Mouse (Mus musculus): Measurements from ENCODE around the gene Tnfsf9. TPM values are rescaled to one million over a fixed set of nuclear protein-coding genes. Genes with fewer than 3 reads are reported as not detected.

The Tnfsf9 gene
- polyA plus RNA-seq, 2 experiments: 6.8 to 10.6 TPM

DNA sequence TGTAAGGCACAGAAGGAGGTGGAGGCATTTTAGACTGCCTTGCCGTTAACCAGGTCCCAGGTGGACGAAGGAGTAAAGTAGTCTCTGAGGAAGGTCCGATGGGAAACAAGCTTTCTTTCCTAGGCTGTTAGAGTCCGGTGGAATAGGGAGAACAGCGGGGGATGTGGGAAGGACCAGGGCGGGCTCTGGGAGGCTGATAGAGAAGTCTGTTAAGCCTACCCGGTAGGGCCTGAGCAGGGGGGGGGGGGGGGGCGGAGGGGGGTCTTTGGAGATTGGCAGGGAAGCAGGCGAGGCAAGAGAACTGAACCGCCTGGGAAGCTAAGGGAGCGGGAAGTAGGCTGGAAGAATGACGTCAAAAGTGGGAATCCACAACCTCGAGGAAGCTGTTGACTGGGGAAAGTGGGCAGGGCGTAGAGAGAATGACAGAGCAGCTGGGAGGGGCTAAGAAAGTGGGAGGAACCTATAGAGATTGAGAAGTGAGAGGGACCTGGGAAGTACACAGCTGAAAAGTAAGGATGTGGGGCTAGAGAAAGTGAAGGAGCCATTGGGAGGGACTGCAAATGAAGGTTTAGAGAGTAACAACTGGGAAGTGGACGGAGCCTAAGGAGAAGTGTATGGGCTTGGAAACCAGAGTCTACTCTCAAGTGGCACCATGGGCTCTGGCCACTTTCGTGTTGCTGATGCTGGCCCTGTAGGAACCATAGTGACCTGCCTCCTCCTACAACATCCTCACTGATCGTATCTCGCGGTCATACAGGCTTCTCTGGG lies 9.1 kb upstream of the Tnfsf9 start:
- no peak overlapping the region for H3K9ac ChIP-seq (ENCODE audit: low read depth, low read length, severe bottlenecking)
- peak overlapping the region; percentile 47 for H3K4me2 ChIP-seq (replicated peaks; ENCODE audit: low read depth, low read length, severe bottlenecking)
- ATAC-seq (ENCODE audit: low FRiP score, low read depth) (peak; percentile 89), DNase-seq (ENCODE audit: low spot score) (peak; percentile 69)
- 2% methylated on average over 16 of the region's 19 CpGs for WGBS
- no peaks in the 10 kb centered on the region for H3K9me3 ChIP-seq (ENCODE audit: control insufficient read depth, low read length)
- H3K4me3 ChIP-seq (replicated peaks; ENCODE audit: low read length): peak overlapping the region; percentile 21
- no peaks in the 10 kb centered on the region for H3K4me1 ChIP-seq (ENCODE audit: control insufficient read depth, insufficient read depth, low read length)
- no peaks in the 10 kb centered on the region for H3K36me3 ChIP-seq (ENCODE audit: control insufficient read depth, insufficient read depth, low read length)
- no peaks in the 10 kb centered on the region for H3K27me3 ChIP-seq (ENCODE audit: control insufficient read depth, insufficient read depth, low read length)
- no peak overlapping the region for H3K27ac ChIP-seq (replicated peaks; ENCODE audit: low read depth, low read length)
- no peak for TF ChIP-seq POLR2A (IDR thresholded peaks at IDR 0.05; ENCODE audit: borderline replicate concordance, extremely low read depth, insufficient read depth, insufficient read length)

DNA sequence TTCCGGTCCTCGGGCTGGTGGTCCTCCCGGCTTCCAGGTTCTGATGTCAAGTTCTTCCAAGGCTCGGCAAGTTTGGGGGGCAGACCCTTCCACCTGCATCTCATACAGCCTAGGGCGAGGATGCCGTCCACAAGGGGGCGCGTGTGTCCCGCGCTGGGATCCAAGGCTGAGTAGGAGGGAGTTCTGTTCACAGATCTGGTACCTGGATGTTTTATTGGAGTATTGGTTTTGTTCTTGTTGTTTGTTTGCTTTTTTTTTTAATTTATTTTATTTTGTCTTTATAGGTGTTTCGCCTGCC lies 8.6 kb upstream of the Tnfsf9 start:
- Histone ChIP-seq H3K4me1 (ENCODE audit: control insufficient read depth, insufficient read depth, low read length) (no peaks in the 10 kb centered on the region), H3K4me2 (replicated peaks; ENCODE audit: low read depth, low read length, severe bottlenecking) (peak overlapping the region; percentile 47), H3K9me3 (ENCODE audit: control insufficient read depth, low read length) (no peaks in the 10 kb centered on the region), H3K27me3 (ENCODE audit: control insufficient read depth, insufficient read depth, low read length) (no peaks in the 10 kb centered on the region), H3K4me3 (replicated peaks; ENCODE audit: low read length) (peak overlapping the region; percentile 21), H3K9ac (ENCODE audit: low read depth, low read length, severe bottlenecking) (no peak overlapping the region), H3K36me3 (ENCODE audit: control insufficient read depth, insufficient read depth, low read length) (no peaks in the 10 kb centered on the region), H3K27ac (replicated peaks; ENCODE audit: low read depth, low read length) (no peak overlapping the region)
- under 1% methylated on average over 11 of the region's 11 CpGs for WGBS
- DNase-seq (ENCODE audit: low spot score) (peak; percentile 62), ATAC-seq (ENCODE audit: low FRiP score, low read depth) (peak; percentile 82)
- no peak for TF ChIP-seq POLR2A (IDR thresholded peaks at IDR 0.05; ENCODE audit: borderline replicate concordance, extremely low read depth, insufficient read depth, insufficient read length)

DNA sequence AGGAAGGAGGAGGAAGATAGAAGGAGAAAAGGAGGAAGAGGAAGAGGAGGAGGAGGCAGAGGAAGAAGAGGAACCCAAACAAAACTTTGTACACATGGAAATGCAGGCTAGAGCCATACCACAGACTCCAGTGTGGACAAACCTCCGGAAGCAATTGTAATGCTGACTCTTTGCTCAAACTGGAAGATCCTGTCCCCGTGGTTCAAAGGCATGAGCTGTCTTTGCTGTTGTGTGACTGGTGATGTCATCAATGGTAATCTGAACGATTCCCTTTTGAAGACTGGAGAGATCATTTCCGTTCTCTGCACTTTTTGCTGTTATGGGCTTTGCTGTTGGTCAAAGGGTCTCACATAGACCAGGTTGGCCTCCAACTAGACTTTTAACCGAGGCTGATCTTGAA lies 6.8 kb upstream of the Tnfsf9 start:
- no peak for TF ChIP-seq POLR2A (IDR thresholded peaks at IDR 0.05; ENCODE audit: borderline replicate concordance, extremely low read depth, insufficient read depth, insufficient read length)
- no peak overlapping the region for H3K9ac ChIP-seq (ENCODE audit: low read depth, low read length, severe bottlenecking)
- ATAC-seq (ENCODE audit: low FRiP score, low read depth) (no peak), DNase-seq (ENCODE audit: low spot score) (no peak)
- H3K4me1 ChIP-seq (ENCODE audit: control insufficient read depth, insufficient read depth, low read length): no peaks in the 10 kb centered on the region
- 72% methylated on average over 5 of the region's 5 CpGs for WGBS
- no peaks in the 10 kb centered on the region for H3K9me3 ChIP-seq (ENCODE audit: control insufficient read depth, low read length)
- H3K27me3 ChIP-seq (ENCODE audit: control insufficient read depth, insufficient read depth, low read length): no peaks in the 10 kb centered on the region
- H3K27ac ChIP-seq (replicated peaks; ENCODE audit: low read depth, low read length): no peak overlapping the region
- H3K36me3 ChIP-seq (ENCODE audit: control insufficient read depth, insufficient read depth, low read length): no peaks in the 10 kb centered on the region
- no peak overlapping the region for H3K4me2 ChIP-seq (replicated peaks; ENCODE audit: low read depth, low read length, severe bottlenecking)
- H3K4me3 ChIP-seq (replicated peaks; ENCODE audit: low read length): no peak overlapping the region

DNA sequence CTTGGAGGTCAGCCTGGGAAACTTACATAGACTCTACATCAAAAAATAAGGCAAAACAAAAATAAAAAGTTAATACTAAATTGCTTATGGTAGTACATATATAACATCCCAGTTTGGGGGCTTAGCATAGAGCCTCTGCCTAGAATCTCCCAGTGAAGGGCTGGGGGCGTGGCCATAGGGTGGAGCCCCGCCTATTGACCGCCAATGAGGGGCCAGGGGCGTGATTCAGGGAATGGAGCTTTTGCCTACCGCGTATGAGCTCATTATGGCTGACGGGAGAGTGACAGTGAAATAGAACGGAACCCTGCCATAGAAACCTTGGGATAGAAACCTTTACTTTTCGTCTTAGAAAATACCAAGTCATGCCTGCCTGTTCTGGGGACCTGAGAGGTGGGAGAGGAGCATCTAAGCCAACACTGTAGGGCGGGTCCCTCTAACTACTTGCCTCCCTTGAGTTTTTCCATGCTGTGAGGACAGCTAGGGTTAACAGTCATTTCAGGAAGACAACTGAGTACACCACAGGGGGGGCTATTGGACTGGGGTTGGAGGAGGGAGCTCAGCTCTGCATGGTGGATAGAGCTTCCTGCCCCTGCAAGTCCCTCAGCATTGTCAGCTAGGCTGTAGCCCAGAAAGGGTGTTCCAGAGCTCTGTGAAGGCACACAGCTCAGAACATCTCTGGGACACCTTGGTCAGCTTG lies 5.3 kb upstream of the Tnfsf9 start:
- Histone ChIP-seq H3K36me3 (ENCODE audit: control insufficient read depth, insufficient read depth, low read length) (no peaks in the 10 kb centered on the region), H3K27ac (replicated peaks; ENCODE audit: low read depth, low read length) (no peak overlapping the region), H3K27me3 (ENCODE audit: control insufficient read depth, insufficient read depth, low read length) (no peaks in the 10 kb centered on the region), H3K4me3 (replicated peaks; ENCODE audit: low read length) (no peak overlapping the region), H3K4me2 (replicated peaks; ENCODE audit: low read depth, low read length, severe bottlenecking) (no peak overlapping the region), H3K9ac (ENCODE audit: low read depth, low read length, severe bottlenecking) (no peak overlapping the region), H3K9me3 (ENCODE audit: control insufficient read depth, low read length) (no peaks in the 10 kb centered on the region), H3K4me1 (ENCODE audit: control insufficient read depth, insufficient read depth, low read length) (peaks cover 6% of the 10 kb centered on the region)
- 12% methylated on average over 10 of the region's 10 CpGs for WGBS
- ATAC-seq (ENCODE audit: low FRiP score, low read depth): no peak
- no peak for TF ChIP-seq POLR2A (IDR thresholded peaks at IDR 0.05; ENCODE audit: borderline replicate concordance, extremely low read depth, insufficient read depth, insufficient read length)
- DNase-seq (ENCODE audit: low spot score): no peak

DNA sequence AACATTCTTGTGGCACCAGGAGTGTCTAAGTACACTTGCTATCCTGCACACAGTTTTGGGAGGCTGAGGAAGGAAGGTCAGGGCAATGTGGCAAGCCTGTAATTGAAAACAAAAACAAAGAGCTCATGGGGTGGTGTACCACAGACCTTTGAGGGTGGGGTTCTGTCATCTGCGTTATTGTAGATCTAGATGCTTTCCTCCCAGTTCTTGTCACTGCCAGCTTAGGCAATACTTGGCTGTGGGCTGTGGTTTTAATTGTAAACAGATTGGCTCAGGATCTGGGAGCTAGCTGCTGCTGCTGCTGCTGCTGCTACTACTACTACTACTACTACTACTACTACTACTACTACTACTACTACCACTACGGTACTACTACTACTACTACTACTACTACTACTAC lies 2.8 kb upstream of the Tnfsf9 start:
- no peak for TF ChIP-seq POLR2A (IDR thresholded peaks at IDR 0.05; ENCODE audit: borderline replicate concordance, extremely low read depth, insufficient read depth, insufficient read length)
- WGBS: 80% methylated on average over 2 of the region's 2 CpGs
- Histone ChIP-seq H3K9ac (ENCODE audit: low read depth, low read length, severe bottlenecking) (no peak overlapping the region), H3K4me2 (replicated peaks; ENCODE audit: low read depth, low read length, severe bottlenecking) (no peak overlapping the region), H3K27ac (replicated peaks; ENCODE audit: low read depth, low read length) (no peak overlapping the region), H3K36me3 (ENCODE audit: control insufficient read depth, insufficient read depth, low read length) (no peaks in the 10 kb centered on the region), H3K4me3 (replicated peaks; ENCODE audit: low read length) (no peak overlapping the region), H3K27me3 (ENCODE audit: control insufficient read depth, insufficient read depth, low read length) (no peaks in the 10 kb centered on the region), H3K9me3 (ENCODE audit: control insufficient read depth, low read length) (no peaks in the 10 kb centered on the region), H3K4me1 (ENCODE audit: control insufficient read depth, insufficient read depth, low read length) (peaks cover 11% of the 10 kb centered on the region)
- ATAC-seq (ENCODE audit: low FRiP score, low read depth) (no peak), DNase-seq (ENCODE audit: low spot score) (no peak)
